Mouse (Mus musculus) megakaryocyte, embryonic 14.5 days (primary cell): ENCODE results near the gene Bach2.

ENCODE experiments used
- FLI1 ChIP-seq: IDR thresholded peaks from 2 replicates; pipeline ENCODE4 v1.6.1; 2012; ENCODE audit warnings: low read length, inconsistent platforms, mixed read lengths
- GATA1 ChIP-seq: IDR thresholded peaks from 3 replicates; pipeline ENCODE4 v1.6.1; 2012; ENCODE audit warnings: mixed read lengths, low read length, inconsistent platforms, borderline replicate concordance

- TF ChIP-seq GATA1 (no peak), FLI1 (no peak)
Observed at GRCm38 (mm10) chr4:32461986-32462385, 223.4 kb downstream of the Bach2 start.
